Mouse (Mus musculus): ENCODE results near the gene Olfr1161.
"Not testable (repeated sequence)": the region's sequence is repeated elsewhere in the genome, so short reads cannot be mapped to it uniquely, and the experiment has no call there.

The Olfr1161 gene

DNA sequence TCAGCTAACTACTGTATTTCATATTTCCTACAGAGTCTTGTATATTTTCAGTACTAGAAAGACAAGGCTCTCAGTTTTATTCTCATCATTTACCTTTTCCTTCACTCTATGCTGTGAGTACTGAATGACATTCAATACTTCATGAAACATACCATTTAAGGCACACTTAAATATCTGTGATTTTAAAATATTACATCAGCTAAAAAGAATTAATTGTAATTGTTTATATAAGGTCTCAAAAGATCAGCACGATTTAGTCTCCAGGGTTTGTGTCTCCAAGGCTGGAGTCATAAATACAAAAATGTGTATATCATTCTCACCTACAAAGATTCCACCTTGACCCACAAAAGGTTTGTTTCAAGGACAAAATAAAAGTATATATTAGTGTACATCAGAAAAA, at the start of gene Olfr1161:
Gene Olfr1161, plus strand, starts transcription at position 301 of the 400 bp plus-strand sequence.
- not testable (repeated sequence) for DNase-seq

DNA sequence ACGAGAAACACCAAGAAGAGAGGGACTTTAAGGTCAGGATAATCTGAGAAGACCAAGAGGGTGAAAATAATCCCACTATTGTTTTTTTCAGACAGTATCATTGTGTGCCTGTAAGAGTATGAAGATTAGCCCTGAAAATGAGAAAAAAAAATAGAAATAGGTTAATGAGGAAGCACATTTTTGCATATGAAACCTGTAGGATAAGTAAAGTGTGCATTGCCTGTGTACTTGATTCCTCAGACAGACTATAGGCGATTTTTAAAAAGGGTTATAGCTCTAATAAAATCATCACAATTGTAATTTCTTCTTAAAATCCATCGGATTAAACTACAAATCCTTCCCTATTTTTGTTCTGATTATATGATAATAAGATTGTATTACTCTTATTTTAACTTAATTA, 48.0 kb upstream of the Olfr1161 start, which contains the start of gene Olfr74:
Gene Olfr74, minus strand, starts transcription at position 101 of the 400 bp plus-strand sequence.
- no peak for DNase-seq

DNA sequence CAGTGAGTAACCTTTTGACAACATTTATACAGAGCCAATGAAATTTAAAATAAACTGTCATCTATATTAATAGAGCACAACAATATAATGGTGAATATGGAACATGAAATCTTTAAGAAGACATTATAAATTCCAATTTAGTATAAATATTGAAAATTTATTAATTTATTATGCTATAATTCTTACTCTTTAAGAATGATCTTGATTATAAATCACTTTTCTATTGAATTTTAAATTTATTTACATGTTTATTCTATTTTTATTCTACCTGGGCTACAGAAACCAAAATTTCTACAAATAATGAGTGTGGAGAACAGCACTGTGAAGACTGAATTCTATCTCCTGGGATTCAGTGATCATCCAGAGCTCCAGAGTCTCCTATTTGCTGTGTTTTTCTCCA, 32.8 kb upstream of the Olfr1161 start, which contains the start of gene Olfr1158:
Gene Olfr1158, plus strand, starts transcription at position 301 of the 400 bp plus-strand sequence.
- no peak for DNase-seq

DNA sequence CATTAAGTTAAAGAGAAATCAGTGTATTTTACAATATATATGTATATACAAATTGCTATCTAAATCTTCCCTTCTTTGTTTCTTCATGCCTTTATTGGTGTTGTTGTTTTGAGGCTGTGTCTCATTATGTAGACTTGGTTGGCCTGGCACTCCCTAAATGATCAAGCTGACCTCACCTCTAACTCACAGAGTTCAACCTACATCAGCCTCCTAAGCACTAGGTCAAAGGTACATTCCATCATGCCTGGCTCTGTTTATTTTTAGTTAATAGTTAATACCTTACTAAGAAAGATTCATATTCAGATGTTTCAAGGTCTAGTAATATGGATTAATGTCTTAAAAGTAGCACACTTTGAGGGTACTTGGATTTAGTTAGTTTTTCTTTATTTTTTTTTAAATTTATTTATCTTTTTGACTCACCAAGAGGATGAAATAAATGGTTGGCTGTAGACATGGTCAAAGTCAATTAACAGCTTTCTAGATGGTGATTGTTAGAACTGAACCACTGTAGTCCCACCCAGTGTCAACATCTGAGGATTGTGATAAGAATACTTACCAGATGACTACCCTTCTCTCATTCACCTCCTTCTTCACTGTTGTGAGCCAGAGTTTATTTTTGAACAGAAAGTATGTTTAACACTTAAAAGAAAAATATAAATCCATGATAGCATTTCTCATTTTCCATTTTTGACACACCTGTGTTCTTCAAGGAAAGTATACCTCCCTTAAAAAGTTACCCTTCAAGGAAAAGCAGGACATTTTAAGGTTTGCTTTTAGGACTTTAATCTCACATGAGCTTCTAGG, 14.9 kb upstream of the Olfr1161 start, which contains the start of gene Olfr1160:
Gene Olfr1160, minus strand, starts transcription at position 754 of the 804 bp plus-strand sequence.
- DNase-seq = no peak

DNA sequence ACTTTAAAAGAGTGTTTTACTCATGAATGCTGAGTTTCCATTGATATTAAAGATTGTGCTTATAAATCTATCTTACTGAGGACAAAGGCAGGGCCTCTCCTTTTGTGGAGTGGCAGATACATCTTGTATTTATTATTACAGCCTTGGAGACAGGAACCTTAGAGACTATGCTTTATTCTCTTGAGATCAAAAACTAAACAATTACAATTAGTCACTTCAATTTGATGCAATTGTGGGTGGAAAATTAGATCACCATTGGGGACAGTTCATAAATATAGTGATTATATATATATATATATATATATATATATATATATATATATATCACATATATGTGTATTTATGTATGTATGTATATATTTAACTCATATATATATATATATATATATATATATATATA, 15.0 kb downstream of the Olfr1161 start, which contains the start of gene Olfr73:
Gene Olfr73, minus strand, starts transcription at position 101 of the 400 bp plus-strand sequence.
- DNase-seq = no peak

DNA sequence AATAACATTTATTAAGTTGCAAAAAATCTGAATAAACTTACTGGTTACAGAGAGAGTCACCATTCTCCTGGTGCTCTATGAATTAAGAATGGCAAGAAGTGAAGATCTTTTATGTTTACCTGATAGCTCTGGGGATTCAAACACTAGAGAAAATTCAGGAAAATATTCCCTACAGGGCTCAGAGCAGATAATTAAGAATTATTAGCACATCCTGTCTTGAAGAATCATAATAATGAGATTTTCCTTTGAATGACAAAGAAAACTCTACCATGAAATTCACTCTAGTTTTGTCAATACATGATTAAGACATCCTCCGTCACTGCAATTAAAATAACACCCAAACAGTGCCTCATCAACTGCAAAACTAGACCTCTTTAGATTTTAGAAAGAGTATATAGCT, 28.5 kb downstream of the Olfr1161 start, which contains the start of gene Olfr1162:
Gene Olfr1162, minus strand, starts transcription at position 101 of the 400 bp plus-strand sequence.
- no peak for DNase-seq

DNA sequence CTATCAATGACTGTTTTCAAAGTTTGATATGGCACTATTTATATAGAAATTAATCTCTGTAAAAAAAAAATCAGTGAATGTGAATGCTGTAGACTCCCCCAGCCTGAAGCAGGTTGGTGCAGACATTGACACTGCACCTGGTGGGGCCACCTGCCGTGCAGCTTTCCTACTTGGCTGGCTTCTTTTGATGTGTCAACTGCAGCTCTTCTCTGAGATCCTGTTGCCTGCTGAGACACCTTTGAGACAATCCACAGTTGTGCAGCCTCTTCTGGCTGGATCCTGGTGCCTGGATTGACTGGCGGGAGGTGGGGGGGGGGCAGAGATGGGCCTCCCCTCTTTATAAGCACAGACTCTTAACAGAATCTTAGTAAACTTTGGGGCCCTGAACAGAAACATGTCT, 41.0 kb downstream of the Olfr1161 start:
- no peak for DNase-seq

DNA sequence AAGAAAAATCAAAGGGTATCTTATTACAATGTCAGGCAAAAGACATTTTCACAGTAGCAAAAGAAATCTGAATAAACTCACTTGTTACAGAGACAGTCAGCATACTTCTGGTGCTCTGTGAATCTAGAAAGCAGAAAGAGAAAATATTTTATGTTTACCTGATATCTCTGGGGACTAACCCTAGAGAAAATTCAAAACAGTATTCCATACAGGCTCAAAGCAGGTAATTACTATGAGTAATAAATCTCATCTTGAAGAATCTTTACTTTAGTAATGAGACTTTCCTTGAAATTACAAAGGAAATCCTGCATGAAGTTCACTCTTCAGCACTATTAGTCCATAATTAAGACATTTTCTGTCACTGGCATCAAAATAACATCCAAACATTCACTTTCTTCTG, 49.2 kb downstream of the Olfr1161 start, which contains the start of gene Olfr1163:
Gene Olfr1163, minus strand, starts transcription at position 101 of the 400 bp plus-strand sequence.
- no peak for DNase-seq

Data from spleen, adult 18-20 months (tissue).